ENCODE assay signal across 1 mouse cellular context in the genomic region with DNA sequence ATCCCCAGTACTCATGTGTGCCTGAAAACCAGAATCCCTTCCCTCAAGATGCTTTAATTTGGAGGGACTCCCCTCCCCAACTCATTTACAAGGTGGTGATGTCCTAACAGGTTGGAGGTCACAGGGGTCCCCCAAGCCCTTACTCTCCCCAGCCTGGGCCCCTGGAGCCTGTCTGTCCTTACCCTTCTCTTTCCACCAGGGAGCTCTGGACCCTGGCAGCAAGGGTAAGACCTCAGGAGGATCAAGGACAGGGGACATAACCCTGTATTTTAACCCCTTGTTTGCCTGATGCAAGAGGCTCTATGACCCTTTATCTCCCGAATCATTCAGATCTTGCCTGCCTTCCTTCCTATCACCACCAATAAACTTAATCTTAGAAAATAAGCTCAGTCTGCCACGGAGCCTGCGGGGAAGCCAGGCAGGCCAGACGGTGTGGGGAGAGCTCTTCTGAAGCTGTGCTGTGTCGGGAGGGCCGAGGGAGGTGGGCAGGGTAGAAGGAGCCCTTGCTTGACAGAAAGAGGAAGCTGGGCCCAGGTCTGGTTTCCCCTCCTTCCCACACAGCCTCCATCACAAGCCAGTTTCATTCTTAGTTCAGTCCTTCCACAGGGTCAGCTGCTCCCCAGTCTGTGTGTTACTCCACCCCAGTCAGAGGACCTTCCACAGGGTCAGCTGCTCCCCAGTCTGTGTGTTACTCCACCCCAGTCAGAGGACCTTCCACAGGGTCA.
TF ChIP-seq lines count a peak whose summit lies in the region.

No protein-coding gene starts in this region.

TF ChIP-seq in CH12.LX, 34 proteins besides CTCF, POLR2A, EP300 and RAD21 (continued from another document):
- TF ChIP-seq ZNF384 (IDR thresholded peaks at IDR 0.05; ENCODE audit: low read depth, low read length): no peak
- no peak for TF ChIP-seq ZKSCAN1 (IDR thresholded peaks at IDR 0.05; ENCODE audit: borderline replicate concordance, low read depth, low read length)
- peak; percentile 27; the same call in 1 of the 2 replicates for TF ChIP-seq JUN (IDR thresholded peaks at IDR 0.05; ENCODE audit: insufficient read depth, low read depth, low read length)
- TF ChIP-seq E2F4 (IDR thresholded peaks at IDR 0.05; ENCODE audit: insufficient replicate concordance, low read depth, low read length): no peak
- no peak for TF ChIP-seq ZC3H11A (IDR thresholded peaks at IDR 0.05; ENCODE audit: low read depth, low read length)
- peak; percentile 78 for TF ChIP-seq IRF4 (IDR thresholded peaks at IDR 0.05; ENCODE audit: low read depth, low read length)
- 0 out of 2 replicates have a peak, but pooled peaks have one; percentile 30 for TF ChIP-seq ETS1 (conservative IDR thresholded peaks at IDR 0.05; ENCODE audit: low read depth, low read length)
- TF ChIP-seq MXI1 (IDR thresholded peaks at IDR 0.05; ENCODE audit: low read depth, low read length): no peak
- TF ChIP-seq SMC3 (IDR thresholded peaks at IDR 0.05; ENCODE audit: low read depth, low read length): no peak; the same call in 1 of the 2 replicates
